Mouse (Mus musculus) layer of hippocampus, postnatal 14 days (tissue): ENCODE data around the gene Fam107b. TPM values are rescaled to one million over a fixed set of nuclear protein-coding genes. Genes with fewer than 3 reads are reported as not detected.
A peak's percentile ranks its signal among the peaks of the same experiment; 100 is the strongest.
"Not testable (repeated sequence)": the region's sequence is repeated elsewhere in the genome, so short reads cannot be mapped to it uniquely, and the experiment has no call there.

Experiments used
- DNase-seq, 2 experiments: peaks; one replicate each; pipeline ENCODE4 v3.0.0; 2021 to 2022; ENCODE audit warnings: low spot score in 2 of 2, mixed read lengths in 1 of 2
- total RNA-seq, 2 experiments: library from RNA; stranded (reverse); gene quantifications; 2 replicates each; pipeline ENCODE4 v1.2.3; 2021

Fam107b gene
- total RNA-seq, 2 experiments from 2014 or later: 24.5 to 26.5 TPM

GRCm38 (mm10) chr2:3708621-3709020, 138.3 kb downstream of the Fam107b start:
- no peak for DNase-seq

- no peak for DNase-seq
Observed at GRCm38 (mm10) chr2:3709882-3710281, 139.6 kb downstream of the Fam107b start.

GRCm38 (mm10) chr2:3710521-3710920, 140.2 kb downstream of the Fam107b start:
- DNase-seq: no peak

- no peak for DNase-seq
Observed at GRCm38 (mm10) chr2:3712369-3713042, 142.2 kb downstream of the Fam107b start.

- DNase-seq: peak; percentile 89 to 93
Observed at GRCm38 (mm10) chr2:3713212-3713681, 143.0 kb downstream of the Fam107b start.

- no peak for DNase-seq
Observed at GRCm38 (mm10) chr2:3713682-3714361, 143.5 kb downstream of the Fam107b start.

- no peak for DNase-seq
Observed at GRCm38 (mm10) chr2:3714511-3714910, 144.2 kb downstream of the Fam107b start.

- DNase-seq: no peak
Observed at GRCm38 (mm10) chr2:3715424-3715823, 145.1 kb downstream of the Fam107b start.

- DNase-seq: no peak
Observed at GRCm38 (mm10) chr2:3717268-3717667, 147.0 kb downstream of the Fam107b start.

- no peak for DNase-seq
Observed at GRCm38 (mm10) chr2:3717847-3718246, 147.6 kb downstream of the Fam107b start.

- DNase-seq: not testable (repeated sequence)
Observed at GRCm38 (mm10) chr2:3719436-3720121, 149.3 kb downstream of the Fam107b start.

- DNase-seq: no peak
Observed at GRCm38 (mm10) chr2:3721107-3721506, 150.8 kb downstream of the Fam107b start.

GRCm38 (mm10) chr2:3721974-3722373, 151.7 kb downstream of the Fam107b start:
- DNase-seq: no peak

- no peak for DNase-seq
Observed at GRCm38 (mm10) chr2:3723391-3724106, 153.3 kb downstream of the Fam107b start.

GRCm38 (mm10) chr2:3726501-3727078, 156.3 kb downstream of the Fam107b start:
- DNase-seq: peak; percentile 57 to 73

GRCm38 (mm10) chr2:3727225-3727930, 157.1 kb downstream of the Fam107b start:
- no peak for DNase-seq

GRCm38 (mm10) chr2:3728090-3728489, 157.8 kb downstream of the Fam107b start:
- no peak for DNase-seq

- no peak for DNase-seq
Observed at GRCm38 (mm10) chr2:3729586-3729985, 159.3 kb downstream of the Fam107b start.

GRCm38 (mm10) chr2:3730744-3731143, 160.5 kb downstream of the Fam107b start:
- no peak for DNase-seq

GRCm38 (mm10) chr2:3731316-3732015, 161.2 kb downstream of the Fam107b start:
- peak in 1 of 2 experiments; percentile 58 for DNase-seq
